Mouse (Mus musculus) thymus, postnatal 36 days (tissue): Measurements from ENCODE around the gene Cttnbp2.

Experiments
- DNase-seq, 2 experiments: peaks; one replicate each; pipeline ENCODE4 v3.0.0; 2022; ENCODE audit warnings: mixed read lengths in 2 of 2

Gene Cttnbp2

DNA sequence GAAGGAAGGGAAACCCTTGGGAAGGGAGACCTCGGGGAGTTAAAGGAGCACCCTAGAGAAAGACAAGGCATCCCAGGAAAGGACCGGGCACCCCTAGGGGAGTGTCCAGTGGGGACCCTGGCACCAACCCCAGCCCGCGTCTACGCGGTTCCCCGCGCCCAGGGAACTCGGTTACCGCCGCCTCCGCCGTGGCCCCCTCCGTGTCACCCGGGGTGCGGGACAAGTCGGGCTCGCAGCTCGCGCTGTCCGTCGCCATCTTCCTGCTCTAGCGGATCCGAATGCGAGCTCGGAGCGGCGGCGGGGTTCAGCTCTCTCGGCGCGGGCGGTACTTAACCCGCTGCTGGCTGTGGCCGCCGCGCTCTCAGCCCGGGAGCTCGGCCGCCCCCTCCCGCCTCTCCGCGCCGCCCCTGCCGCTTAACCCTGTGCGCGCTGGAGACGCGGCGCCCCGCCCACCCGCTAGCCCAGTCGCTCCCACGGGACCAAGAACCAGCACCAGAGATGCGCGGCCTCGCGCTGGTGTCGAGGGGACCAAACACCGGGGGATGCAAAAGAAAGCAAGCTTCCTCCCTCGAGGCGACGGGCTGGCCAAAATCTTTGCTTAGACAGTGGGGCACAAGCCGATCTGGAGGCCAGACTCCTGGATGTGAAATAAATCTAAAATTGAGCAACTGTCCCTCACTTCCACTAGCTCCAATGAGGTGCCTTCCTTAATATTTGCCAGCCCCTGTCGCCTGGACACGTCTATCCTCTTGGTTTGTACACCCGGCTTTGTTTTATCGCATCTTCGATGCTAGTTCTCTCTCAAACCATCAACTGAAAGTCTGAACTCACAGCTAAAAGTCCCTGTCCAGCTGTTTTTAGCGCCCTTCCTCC lies at the start of gene Cttnbp2:
TSS of gene Cttnbp2 (minus strand) at position 364 of the 873 bp plus-strand sequence.
- DNase-seq: peak; percentile 1 to 9

DNA sequence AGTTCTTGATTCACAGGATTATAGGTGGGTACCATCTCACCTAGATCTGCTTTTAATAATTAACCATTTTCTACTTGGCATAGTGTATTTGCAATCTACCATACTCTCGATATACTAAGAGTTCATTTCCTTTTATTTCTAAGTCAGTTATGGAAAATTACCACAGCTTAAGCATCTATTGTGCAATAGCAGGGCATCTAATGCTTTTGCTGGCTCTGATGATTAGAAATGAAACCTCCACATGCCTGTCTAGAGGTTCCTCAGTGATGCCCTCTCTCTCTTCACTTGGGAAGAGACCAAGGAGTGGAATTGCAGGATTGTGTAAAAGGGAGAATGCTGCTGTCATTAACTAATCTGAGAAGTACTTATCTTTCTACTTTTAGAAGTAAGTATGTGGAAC lies 44.4 kb upstream of the Cttnbp2 start:
- no peak for DNase-seq

DNA sequence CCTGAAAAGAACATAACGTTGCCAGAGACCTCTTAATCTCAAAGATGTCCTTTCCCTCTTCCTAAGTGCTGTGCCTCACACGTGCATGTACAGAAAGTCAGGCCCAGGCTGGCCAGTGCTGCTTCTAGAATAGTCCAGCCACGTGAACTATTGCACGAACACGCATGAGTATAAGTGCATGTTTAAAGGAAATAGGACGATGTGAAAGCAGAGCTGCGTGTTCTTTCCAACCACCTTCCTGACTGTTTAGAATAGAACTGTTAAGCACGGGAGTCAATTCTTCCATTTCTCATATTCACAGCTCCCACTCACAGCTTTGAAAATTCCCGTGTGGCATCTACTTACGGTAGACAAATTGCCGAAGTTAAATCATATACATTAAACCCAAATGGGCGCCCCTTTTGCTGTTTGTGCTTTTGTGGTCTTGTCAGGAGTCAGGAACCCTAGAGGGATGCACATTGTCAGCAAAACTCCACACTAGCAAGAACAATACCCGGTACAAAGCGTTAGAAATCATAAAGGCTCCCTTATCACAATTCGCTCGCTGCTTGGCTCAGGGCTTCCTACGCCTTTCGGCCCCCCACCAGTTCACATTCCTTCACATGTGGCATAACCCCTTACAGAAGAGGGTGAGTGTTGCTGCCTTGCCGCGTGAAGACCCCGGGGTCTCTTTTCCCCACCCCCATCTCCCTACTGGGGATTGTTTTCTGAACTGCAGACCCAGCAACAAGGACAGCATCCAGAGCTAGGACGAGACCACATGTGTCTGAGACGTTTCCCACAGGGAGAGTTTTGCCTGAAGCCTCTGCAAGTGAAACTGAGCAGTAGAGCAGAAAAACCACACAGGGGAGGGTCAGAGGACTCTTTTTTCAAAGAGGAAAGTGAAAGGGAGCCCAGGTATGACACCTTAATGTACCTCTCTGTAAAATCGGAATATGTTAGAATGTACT lies 33.1 kb upstream of the Cttnbp2 start:
- DNase-seq: no peak

- no peak for DNase-seq
These were observed 29.2 kb upstream of the Cttnbp2 start for GRCm38 (mm10) chr6:18543878-18544277.

- no peak for DNase-seq
These were observed 25.8 kb upstream of the Cttnbp2 start for GRCm38 (mm10) chr6:18540396-18540795.

DNA sequence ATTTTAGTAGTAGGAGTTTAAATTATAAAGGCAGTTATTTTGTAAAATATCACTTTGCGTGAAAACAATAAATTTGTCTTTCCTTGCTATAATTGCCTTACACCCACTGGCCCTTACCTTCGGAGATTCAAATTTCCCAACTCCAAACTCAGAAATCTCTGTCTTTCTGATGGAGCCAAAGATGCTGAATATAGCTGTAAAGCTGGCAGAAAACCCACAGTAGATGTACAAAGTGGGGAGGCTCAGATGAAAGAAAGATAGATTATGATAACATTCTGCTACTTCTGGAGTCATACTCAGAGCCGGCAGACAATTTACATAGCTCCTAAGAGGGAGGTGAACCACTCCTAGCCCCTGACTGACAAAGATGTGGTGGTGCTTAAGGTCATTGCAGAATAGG lies 15.8 kb upstream of the Cttnbp2 start:
- no peak for DNase-seq

GRCm38 (mm10) chr6:18517626-18518025 lies 3.0 kb upstream of the Cttnbp2 start:
- DNase-seq: no peak

- DNase-seq: peak; percentile 1 to 5
These were observed 801 bp downstream of the Cttnbp2 start for GRCm38 (mm10) chr6:18513611-18514473.

- no peak for DNase-seq
These were observed 2.8 kb downstream of the Cttnbp2 start for GRCm38 (mm10) chr6:18511886-18512285.

- no peak for DNase-seq
These were observed 6.6 kb downstream of the Cttnbp2 start for GRCm38 (mm10) chr6:18508036-18508435.

GRCm38 (mm10) chr6:18499833-18500232 lies 14.8 kb downstream of the Cttnbp2 start:
- DNase-seq: no peak

- no peak for DNase-seq
These were observed 21.7 kb downstream of the Cttnbp2 start for GRCm38 (mm10) chr6:18492977-18493376.

- no peak for DNase-seq
These were observed 22.3 kb downstream of the Cttnbp2 start for GRCm38 (mm10) chr6:18492248-18492901.

- no peak for DNase-seq
These were observed 29.6 kb downstream of the Cttnbp2 start for GRCm38 (mm10) chr6:18485087-18485486.

- DNase-seq: no peak
These were observed 30.6 kb downstream of the Cttnbp2 start for GRCm38 (mm10) chr6:18484061-18484460.

- no peak for DNase-seq
These were observed 32.1 kb downstream of the Cttnbp2 start for GRCm38 (mm10) chr6:18482546-18482945.

GRCm38 (mm10) chr6:18481781-18482180 lies 32.9 kb downstream of the Cttnbp2 start:
- no peak for DNase-seq

- no peak for DNase-seq
These were observed 37.2 kb downstream of the Cttnbp2 start for GRCm38 (mm10) chr6:18477313-18477930.

- no peak for DNase-seq
These were observed 39.7 kb downstream of the Cttnbp2 start for GRCm38 (mm10) chr6:18474983-18475382.

- DNase-seq: no peak
These were observed 40.1 kb downstream of the Cttnbp2 start for GRCm38 (mm10) chr6:18474541-18474940.

DNA sequence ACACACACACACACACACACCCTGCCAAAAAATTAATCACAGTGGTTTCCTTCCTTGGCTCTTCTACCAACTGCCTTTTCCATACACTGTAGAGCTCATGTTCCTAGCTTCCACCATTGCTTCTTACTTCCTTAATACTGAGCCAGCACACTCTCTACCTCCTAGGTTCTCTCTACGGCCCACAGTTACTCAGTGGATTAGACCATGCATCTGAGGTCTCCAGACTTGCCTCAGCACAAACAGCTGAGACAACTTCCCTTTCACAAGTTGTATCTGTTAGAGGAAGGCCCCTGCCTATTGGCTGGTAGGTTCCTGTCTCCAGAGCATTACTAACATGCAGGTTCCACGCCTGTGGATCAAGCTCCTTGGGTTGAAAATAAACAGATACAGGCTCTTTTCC lies 45.4 kb downstream of the Cttnbp2 start:
- no peak for DNase-seq

DNA sequence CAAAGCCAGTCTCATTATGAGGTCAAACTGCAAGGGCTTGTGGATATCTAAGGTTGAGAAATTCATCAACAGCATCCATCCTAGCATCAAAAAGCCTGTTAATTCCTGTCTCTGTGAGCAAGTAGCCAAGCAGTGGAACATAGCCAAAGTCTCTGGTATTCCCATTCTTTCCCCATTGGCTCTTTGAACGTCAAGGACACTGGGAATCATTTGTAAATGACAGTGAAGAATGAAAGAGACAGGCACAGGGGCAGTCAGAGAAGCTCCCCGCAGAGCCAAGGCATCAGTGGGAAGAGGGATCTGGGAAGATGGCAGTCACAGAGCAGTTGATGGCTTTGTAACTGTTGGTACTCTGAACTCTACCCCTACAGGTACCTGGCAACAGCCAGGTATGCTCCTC lies 46.9 kb downstream of the Cttnbp2 start:
- DNase-seq: no peak
